Mouse (Mus musculus): ENCODE data around the gene Gm6525.

GRCm38 (mm10) chr3:84135933-84136332 is 38.0 kb upstream of the Gm6525 start:
- TF ChIP-seq CTCF (IDR thresholded peaks at IDR 0.05; ENCODE audit: control insufficient read depth, insufficient read depth, insufficient replicate concordance, low read depth, low read length) (no peak), POLR2A (IDR thresholded peaks at IDR 0.05; ENCODE audit: control insufficient read depth, low read depth, low read length) (no peak)
